Mouse (Mus musculus): ENCODE data around the gene Fam187b. TPM values are rescaled to one million over a fixed set of nuclear protein-coding genes. Genes with fewer than 3 reads are reported as not detected.
A peak's percentile ranks its signal among the peaks of the same experiment; 100 is the strongest.

The Fam187b gene
- polyA plus RNA-seq, 1 experiment, result not detected

- H3K36me3 ChIP-seq (ENCODE audit: control insufficient read depth, insufficient read depth), result no peaks in the 10 kb centered on the region
- TF ChIP-seq TCF12 (IDR thresholded peaks at IDR 0.05; ENCODE audit: insufficient read depth, poor library complexity, severe bottlenecking), result no peak
- no peak for TF ChIP-seq MAX (IDR thresholded peaks at IDR 0.05; ENCODE audit: low read depth)
- TF ChIP-seq SRF (IDR thresholded peaks at IDR 0.05; ENCODE audit: control insufficient read depth, insufficient read length, low read depth), result no peak
- TF ChIP-seq POLR2AphosphoS2 (IDR thresholded peaks at IDR 0.05; ENCODE audit: insufficient read length, low read depth), result peak; percentile 89
- no peak for TF ChIP-seq TCF3 (IDR thresholded peaks at IDR 0.05; ENCODE audit: insufficient read length, low read depth)
- TF ChIP-seq POLR2A (IDR thresholded peaks at IDR 0.05; ENCODE audit: insufficient read length, low read depth), result peak; percentile 84
- no peak for TF ChIP-seq USF1 (IDR thresholded peaks at IDR 0.05; ENCODE audit: low read depth)
- no peak for TF ChIP-seq REST (IDR thresholded peaks at IDR 0.05; ENCODE audit: insufficient read depth, insufficient read length)
- no peak for TF ChIP-seq CEBPB (IDR thresholded peaks at IDR 0.05; ENCODE audit: insufficient read depth, poor library complexity, severe bottlenecking)
- peak; percentile 3 for TF ChIP-seq E2F4 (IDR thresholded peaks at IDR 0.05; ENCODE audit: insufficient read depth)
- no peak for TF ChIP-seq MYOG (IDR thresholded peaks at IDR 0.05; ENCODE audit: control insufficient read depth in 1 of 3, insufficient read depth in 1 of 3, insufficient read length in 2 of 3, low read depth in 2 of 3)
- TF ChIP-seq MYOD1 (IDR thresholded peaks at IDR 0.05; ENCODE audit: control insufficient read depth in 1 of 3, insufficient read length in 2 of 3, low read depth in 2 of 3), result no peak
- peak overlapping the region; percentile 89 for H3ac ChIP-seq (ENCODE audit: control insufficient read depth, insufficient read length)
- peak overlapping the region; percentile 82 for H3K4me2 ChIP-seq (ENCODE audit: low read depth)
- peaks cover 8% of the 10 kb centered on the region for H3K79me2 ChIP-seq (ENCODE audit: control insufficient read depth, insufficient read depth)
- H3K4me3 ChIP-seq, result peak overlapping the region; percentile 32
- no peaks in the 10 kb centered on the region for H3K27me3 ChIP-seq (ENCODE audit: control insufficient read depth, insufficient read depth, insufficient read length)
These were observed 16.2 kb upstream of the Fam187b start for GRCm38 (mm10) chr7:30957367-30957783.

DNA sequence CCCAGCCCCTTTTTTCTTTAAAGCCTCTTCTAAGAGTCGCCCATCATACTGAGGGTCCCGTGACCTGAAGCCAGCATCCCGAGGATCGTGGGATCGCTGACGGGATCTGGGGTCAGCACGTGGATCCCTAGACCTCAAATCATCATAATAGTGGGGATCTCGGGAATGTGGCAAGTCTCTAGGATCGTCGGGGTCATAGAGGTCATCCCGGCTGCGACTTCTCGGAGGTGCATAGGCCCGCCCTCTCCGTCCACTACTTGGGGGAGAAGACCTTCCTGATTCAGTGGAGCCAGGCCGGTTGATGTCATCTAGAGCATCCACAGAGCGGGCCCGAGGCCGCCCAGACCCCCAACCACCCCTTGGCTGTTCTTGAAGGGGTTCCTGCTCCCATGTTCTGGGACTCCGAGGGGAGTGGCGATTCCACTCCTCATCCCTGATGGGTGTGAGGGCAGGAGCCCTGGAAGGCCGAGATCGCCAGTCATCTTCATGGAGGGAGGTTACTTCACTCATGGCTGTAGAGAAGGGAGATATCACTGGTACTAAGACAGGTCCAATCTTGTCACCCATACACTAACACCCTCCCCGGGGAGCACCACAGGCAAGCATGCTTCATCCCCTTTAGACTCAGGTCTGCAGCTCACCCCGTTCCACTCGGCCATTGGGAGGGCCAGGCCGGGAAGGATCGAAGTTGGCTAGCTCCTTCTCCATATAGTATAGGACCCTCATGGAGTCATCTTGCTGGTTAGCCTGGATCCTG is 15.3 kb upstream of the Fam187b start:
- Histone ChIP-seq H3K4me2 (ENCODE audit: low read depth) (peak overlapping the region; percentile 82), H3K79me2 (ENCODE audit: control insufficient read depth, insufficient read depth) (peaks cover 8% of the 10 kb centered on the region), H3ac (ENCODE audit: control insufficient read depth, insufficient read length) (no peak overlapping the region), H3K27me3 (ENCODE audit: control insufficient read depth, insufficient read depth, insufficient read length) (no peaks in the 10 kb centered on the region), H3K4me3 (peak overlapping the region; percentile 32), H3K36me3 (ENCODE audit: control insufficient read depth, insufficient read depth) (no peaks in the 10 kb centered on the region)
- no peak for TF ChIP-seq POLR2A (IDR thresholded peaks at IDR 0.05; ENCODE audit: insufficient read length, low read depth)
- no peak for TF ChIP-seq MYOG (IDR thresholded peaks at IDR 0.05; ENCODE audit: control insufficient read depth in 1 of 3, insufficient read depth in 1 of 3, insufficient read length in 2 of 3, low read depth in 2 of 3)
- TF ChIP-seq SRF (IDR thresholded peaks at IDR 0.05; ENCODE audit: control insufficient read depth, insufficient read length, low read depth), result no peak
- TF ChIP-seq TCF3 (IDR thresholded peaks at IDR 0.05; ENCODE audit: insufficient read length, low read depth), result no peak
- no peak for TF ChIP-seq REST (IDR thresholded peaks at IDR 0.05; ENCODE audit: insufficient read depth, insufficient read length)
- TF ChIP-seq POLR2AphosphoS2 (IDR thresholded peaks at IDR 0.05; ENCODE audit: insufficient read length, low read depth), result no peak
- no peak for TF ChIP-seq USF1 (IDR thresholded peaks at IDR 0.05; ENCODE audit: low read depth)
- TF ChIP-seq E2F4 (IDR thresholded peaks at IDR 0.05; ENCODE audit: insufficient read depth), result no peak
- no peak for TF ChIP-seq MYOD1 (IDR thresholded peaks at IDR 0.05; ENCODE audit: control insufficient read depth in 1 of 3, insufficient read length in 2 of 3, low read depth in 2 of 3)
- no peak for TF ChIP-seq CEBPB (IDR thresholded peaks at IDR 0.05; ENCODE audit: insufficient read depth, poor library complexity, severe bottlenecking)
- TF ChIP-seq MAX (IDR thresholded peaks at IDR 0.05; ENCODE audit: low read depth), result no peak
- no peak for TF ChIP-seq TCF12 (IDR thresholded peaks at IDR 0.05; ENCODE audit: insufficient read depth, poor library complexity, severe bottlenecking)

DNA sequence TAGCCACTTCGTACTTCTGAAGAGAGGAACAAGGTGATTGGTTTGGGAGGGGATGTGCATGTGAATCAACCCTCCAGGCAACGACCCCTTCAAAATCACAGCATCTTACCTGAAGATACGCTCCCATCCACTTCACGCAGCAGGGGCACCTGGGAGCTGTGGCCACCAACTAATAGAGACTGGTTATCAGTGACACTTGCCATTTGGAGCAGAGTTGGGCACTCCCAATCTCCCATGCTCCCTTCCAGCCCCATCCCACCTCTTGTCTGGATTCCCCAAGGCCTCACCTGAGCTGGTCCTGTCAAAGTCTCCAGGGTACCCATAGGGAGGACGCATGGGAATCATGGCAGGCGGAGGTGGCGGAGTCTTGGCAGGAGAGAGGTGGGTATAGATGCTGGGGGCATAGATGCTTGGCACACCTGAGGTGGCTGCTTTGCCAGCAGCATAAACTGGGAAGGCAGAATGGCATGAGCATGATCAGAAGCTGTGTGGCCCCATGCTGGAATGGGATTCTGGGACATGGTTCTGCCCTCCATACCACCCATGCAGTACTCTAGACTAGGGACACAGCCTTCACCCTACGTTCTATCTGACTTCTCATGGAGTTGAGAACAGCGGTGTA is 14.6 kb upstream of the Fam187b start:
- H3K36me3 ChIP-seq (ENCODE audit: control insufficient read depth, insufficient read depth), result no peaks in the 10 kb centered on the region
- H3K79me2 ChIP-seq (ENCODE audit: control insufficient read depth, insufficient read depth), result peaks cover 8% of the 10 kb centered on the region
- H3ac ChIP-seq (ENCODE audit: control insufficient read depth, insufficient read length), result no peak overlapping the region
- TF ChIP-seq CEBPB (IDR thresholded peaks at IDR 0.05; ENCODE audit: insufficient read depth, poor library complexity, severe bottlenecking), result no peak
- TF ChIP-seq POLR2A (IDR thresholded peaks at IDR 0.05; ENCODE audit: insufficient read length, low read depth), result peak; percentile 24
- peak; percentile 50 for TF ChIP-seq POLR2AphosphoS2 (IDR thresholded peaks at IDR 0.05; ENCODE audit: insufficient read length, low read depth)
- no peak overlapping the region for H3K4me3 ChIP-seq
- H3K27me3 ChIP-seq (ENCODE audit: control insufficient read depth, insufficient read depth, insufficient read length), result no peaks in the 10 kb centered on the region
- no peak overlapping the region for H3K4me2 ChIP-seq (ENCODE audit: low read depth)

DNA sequence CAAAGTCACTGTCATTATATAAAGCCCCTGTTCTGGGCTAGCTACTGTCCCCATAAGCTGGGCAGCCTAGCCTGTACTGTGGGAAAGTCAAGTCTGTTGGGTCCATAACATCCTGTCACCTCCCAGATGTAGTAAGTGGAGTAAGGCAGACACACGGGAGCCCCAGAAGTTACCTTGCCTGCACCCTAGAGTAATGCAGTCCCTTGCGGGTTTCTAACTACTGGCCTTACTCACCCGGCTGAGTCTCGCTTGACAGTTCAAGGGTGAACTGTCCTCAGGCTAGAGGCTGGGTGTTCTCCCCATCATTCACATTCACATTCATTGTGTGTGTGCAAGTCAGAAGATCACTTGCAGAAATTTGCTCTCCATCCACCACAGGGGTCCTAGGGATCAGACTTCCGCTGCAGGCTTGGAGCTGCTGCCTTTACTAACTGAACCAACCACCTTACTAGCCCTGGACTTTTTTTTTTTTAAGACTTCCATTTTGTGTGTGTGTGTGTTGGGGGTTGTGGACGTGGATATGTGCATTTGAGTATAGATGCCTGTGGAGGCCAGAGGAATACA is 13.7 kb upstream of the Fam187b start:
- Histone ChIP-seq H3K4me3 (no peak overlapping the region), H3K79me2 (ENCODE audit: control insufficient read depth, insufficient read depth) (peaks cover 6% of the 10 kb centered on the region), H3ac (ENCODE audit: control insufficient read depth, insufficient read length) (no peak overlapping the region), H3K4me2 (ENCODE audit: low read depth) (no peak overlapping the region), H3K36me3 (ENCODE audit: control insufficient read depth, insufficient read depth) (no peaks in the 10 kb centered on the region), H3K27me3 (ENCODE audit: control insufficient read depth, insufficient read depth, insufficient read length) (no peaks in the 10 kb centered on the region)
- TF ChIP-seq POLR2AphosphoS2 (IDR thresholded peaks at IDR 0.05; ENCODE audit: insufficient read length, low read depth), result peak; percentile 61
- no peak for TF ChIP-seq REST (IDR thresholded peaks at IDR 0.05; ENCODE audit: insufficient read depth, insufficient read length)

DNA sequence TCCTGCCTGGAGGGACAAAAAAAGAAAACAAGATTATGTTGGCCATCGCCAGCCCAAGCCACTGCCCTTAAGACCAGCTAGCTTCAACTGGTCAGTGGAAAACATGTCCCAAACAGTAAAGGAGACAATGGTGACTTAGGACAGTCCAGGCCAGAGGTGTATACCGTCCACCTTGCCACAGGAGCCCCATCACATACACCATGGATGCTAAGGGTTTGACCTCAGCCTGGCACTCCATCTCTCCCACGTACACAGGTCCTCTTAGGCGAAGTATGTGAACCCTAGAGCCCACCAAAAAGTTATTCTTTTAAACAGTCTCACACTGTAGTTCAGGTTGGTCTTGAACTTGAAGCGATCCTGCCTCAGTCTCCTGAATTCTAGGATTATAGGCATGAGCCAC is 10.7 kb upstream of the Fam187b start:
- no peak overlapping the region for H3K4me2 ChIP-seq (ENCODE audit: low read depth)
- H3K36me3 ChIP-seq (ENCODE audit: control insufficient read depth, insufficient read depth), result no peaks in the 10 kb centered on the region
- no peak overlapping the region for H3K4me3 ChIP-seq
- no peak overlapping the region for H3ac ChIP-seq (ENCODE audit: control insufficient read depth, insufficient read length)
- no peaks in the 10 kb centered on the region for H3K79me2 ChIP-seq (ENCODE audit: control insufficient read depth, insufficient read depth)
- no peaks in the 10 kb centered on the region for H3K27me3 ChIP-seq (ENCODE audit: control insufficient read depth, insufficient read depth, insufficient read length)
- peak; percentile 82 for TF ChIP-seq POLR2AphosphoS2 (IDR thresholded peaks at IDR 0.05; ENCODE audit: insufficient read length, low read depth)
- no peak for TF ChIP-seq USF1 (IDR thresholded peaks at IDR 0.05; ENCODE audit: low read depth)
